Mouse (Mus musculus): ENCODE data around the gene Thnsl2. TPM values are rescaled to one million over a fixed set of nuclear protein-coding genes. Genes with fewer than 3 reads are reported as not detected.

Gene Thnsl2
- 1 to 10 TPM; 4.2 to 4.9 TPM for total RNA-seq (2021)

GRCm38 (mm10) chr6:71143894-71144455 lies at the start of gene Thnsl2:
Gene Thnsl2, minus strand, starts transcription at chr6:71144439.
- DNase-seq (ENCODE audit: low spot score), result peak; percentile 67
- intact Hi-C loops (cut with DNase I), result no loop called here

GRCm38 (mm10) chr6:71193151-71193740 lies 49.0 kb upstream of the Thnsl2 start:
- DNase-seq (ENCODE audit: low spot score), result no peak
- intact Hi-C loops (cut with DNase I), result no loop called here

- intact Hi-C loops (cut with DNase I), result no loop called here
- DNase-seq (ENCODE audit: low spot score), result no peak
These were observed 46.3 kb upstream of the Thnsl2 start for GRCm38 (mm10) chr6:71190501-71190900.

DNA sequence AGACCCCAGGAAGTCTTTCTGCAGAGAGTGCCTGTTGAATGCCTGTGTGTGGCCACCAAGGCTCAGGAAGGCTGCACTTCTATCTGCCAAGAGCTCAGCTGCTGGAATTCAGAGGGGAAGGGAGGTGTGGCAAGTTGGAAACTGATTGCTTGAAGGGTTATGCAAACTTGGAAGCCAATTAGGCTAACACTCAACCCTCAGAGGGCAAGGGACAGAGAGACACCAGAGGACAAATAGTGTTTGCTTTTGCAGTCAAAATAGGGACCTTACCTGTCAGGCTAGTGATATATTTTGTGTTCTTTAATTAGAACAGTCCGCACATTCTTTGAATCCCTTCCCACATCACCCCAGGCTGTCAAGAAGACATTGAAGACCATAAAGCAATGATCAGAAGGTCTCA lies 45.3 kb upstream of the Thnsl2 start:
- intact Hi-C loops (cut with DNase I), result no loop called here

DNA sequence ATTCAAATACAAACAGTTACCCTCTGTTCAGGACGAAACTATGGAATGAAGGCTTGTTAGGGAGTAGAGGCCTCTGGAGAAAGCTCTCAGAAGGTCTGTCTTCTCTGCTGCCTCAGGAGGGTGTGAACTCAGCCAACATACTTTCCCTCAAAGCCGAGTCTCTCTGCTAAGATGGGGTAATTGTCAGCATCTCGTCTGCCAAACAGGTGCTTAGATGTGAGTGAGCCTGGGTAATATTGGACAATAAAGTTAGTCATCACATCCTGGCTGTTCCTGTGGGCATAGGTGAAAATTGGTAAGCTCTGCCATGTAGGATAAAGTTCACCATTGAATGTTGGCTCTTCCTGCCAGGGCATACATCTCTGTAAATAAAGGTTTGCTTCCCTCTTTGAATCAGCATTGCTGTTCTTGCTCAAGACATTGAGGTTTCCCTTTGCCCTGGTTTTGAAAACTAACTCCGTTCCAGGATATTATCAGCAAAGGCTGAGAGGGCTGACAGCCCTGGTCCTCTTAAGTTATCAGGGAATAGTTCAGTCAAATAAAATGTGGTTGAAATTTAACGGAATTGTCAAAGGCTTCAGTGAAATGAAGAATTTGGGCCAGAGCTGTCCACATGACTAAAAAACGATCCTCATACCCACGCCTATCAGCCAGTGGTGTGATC lies 40.8 kb upstream of the Thnsl2 start:
- intact Hi-C loops (cut with DNase I), result no loop called here
- no peak for DNase-seq (ENCODE audit: low spot score)

More for the DNA sequence above, 45.3 kb upstream of the Thnsl2 start:
- no peak for DNase-seq (ENCODE audit: low spot score)

DNA sequence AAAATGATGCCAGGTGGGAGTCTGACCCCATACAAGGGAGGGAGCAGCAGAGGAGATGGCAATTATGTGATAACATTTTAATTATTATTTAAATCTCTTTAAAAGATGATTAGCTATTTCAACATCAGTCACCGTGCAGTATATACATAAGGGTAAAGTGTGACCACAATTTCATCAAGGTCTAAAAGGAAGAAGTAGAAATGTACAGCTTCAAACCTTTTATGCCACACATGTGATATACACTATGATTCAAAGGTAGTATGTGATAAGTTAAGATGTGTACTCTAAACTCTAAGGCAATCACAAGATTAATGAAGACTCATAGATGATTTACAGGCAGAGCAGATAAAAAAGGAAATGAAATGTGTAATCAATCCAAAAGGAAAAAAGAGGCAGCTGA lies 36.4 kb upstream of the Thnsl2 start:
- intact Hi-C loops (cut with DNase I), result no loop called here
- no peak for DNase-seq (ENCODE audit: low spot score)

DNA sequence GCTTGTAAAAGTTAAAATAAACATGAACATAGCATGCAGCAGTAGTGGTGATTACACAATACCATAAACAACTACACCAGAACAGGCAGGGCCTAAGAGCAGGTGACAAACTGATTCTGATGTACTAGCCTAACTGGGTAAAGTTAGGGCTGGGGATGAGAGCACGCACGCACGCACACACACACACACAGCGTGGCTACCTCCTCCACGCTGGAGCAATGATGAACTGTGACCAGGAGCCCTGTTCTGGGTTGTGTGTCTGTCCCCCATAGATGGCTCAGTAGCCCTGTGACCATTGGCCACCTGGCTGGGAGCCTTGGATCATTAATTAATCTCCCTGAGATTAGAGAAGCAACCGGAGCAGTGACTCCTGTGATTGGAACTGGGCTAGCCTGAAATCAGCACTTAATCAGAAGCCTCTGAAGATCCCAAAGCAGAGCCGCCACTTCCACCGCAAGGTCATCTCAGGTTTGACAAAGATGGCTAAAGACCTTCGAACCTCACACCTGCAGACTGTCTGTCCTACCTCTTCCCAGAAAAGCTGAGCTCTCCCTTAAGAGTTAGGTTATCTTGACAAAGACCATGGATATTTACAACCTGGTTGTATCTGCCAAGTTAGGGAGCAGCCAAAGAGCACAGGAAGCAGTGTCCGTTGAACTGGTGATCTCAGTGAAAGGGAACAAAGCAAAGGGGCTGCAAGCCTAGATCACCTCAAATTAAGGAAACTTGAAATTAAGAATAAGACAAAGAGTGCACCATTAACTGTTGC lies 28.8 kb upstream of the Thnsl2 start:
- no peak for DNase-seq (ENCODE audit: low spot score)
- intact Hi-C loops (cut with DNase I), result no loop called here

DNA sequence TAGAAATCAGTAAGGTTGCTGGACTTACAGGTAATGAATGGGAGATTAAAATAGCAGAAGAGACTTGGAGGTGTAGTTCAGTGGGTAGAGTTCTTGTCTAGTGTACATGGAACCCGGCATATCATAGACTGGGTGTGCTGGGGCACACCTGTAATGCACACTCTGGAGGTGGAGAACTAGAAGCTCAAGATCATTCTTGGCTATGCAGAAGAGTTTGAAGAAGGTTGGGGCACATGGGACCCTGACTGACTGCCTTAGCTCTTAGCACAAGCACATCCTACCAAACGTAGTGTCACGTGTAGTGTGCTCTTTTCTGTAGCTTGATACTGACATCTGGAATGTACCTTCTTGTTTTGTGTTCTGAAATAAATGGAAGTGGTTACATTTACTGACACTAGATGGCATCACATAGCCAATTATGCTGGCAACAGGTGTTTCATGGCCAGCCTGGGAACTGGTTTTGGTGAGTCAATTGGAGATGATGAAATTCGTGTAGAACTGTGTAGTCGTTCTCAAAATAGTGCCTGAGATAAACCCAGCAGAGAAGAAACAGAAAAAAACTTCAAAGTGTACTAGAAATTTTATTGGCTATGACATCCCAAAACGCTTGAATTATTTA lies 22.4 kb upstream of the Thnsl2 start:
- no peak for DNase-seq (ENCODE audit: low spot score)
- intact Hi-C loops (cut with DNase I), result loop anchor here (2.0 to 5.0 kb wide), 4 partner anchors 131 to 638 kb away; no protein-coding TSS in a partner anchor

GRCm38 (mm10) chr6:71164394-71164793 lies 20.2 kb upstream of the Thnsl2 start:
- intact Hi-C loops (cut with DNase I), result no loop called here
- DNase-seq (ENCODE audit: low spot score), result no peak

GRCm38 (mm10) chr6:71162269-71162668 lies 18.0 kb upstream of the Thnsl2 start:
- DNase-seq (ENCODE audit: low spot score), result no peak
- intact Hi-C loops (cut with DNase I), result no loop called here

DNA sequence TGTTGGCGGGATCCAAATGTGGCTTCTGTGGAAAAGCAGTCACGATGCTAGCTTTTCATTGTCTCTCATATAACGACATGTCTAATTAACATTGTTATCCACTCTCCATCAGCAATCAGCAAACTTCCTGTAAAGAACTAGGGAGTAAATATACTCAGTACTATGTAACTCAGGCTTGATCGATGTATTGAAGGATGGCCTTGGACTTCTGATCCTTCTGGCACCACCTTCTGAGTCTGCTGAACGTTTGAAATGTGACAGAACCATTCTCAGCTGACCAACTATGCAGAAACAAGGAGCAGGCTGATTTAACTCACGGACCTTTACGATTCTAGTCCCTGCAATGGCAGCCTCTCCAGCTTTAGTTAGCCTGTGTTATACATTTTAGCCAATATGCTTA lies 17.1 kb upstream of the Thnsl2 start:
- intact Hi-C loops (cut with DNase I), result no loop called here
- DNase-seq (ENCODE audit: low spot score), result no peak

- intact Hi-C loops (cut with DNase I), result no loop called here
- DNase-seq (ENCODE audit: low spot score), result no peak
These were observed 12.6 kb upstream of the Thnsl2 start for GRCm38 (mm10) chr6:71156674-71157326.

DNA sequence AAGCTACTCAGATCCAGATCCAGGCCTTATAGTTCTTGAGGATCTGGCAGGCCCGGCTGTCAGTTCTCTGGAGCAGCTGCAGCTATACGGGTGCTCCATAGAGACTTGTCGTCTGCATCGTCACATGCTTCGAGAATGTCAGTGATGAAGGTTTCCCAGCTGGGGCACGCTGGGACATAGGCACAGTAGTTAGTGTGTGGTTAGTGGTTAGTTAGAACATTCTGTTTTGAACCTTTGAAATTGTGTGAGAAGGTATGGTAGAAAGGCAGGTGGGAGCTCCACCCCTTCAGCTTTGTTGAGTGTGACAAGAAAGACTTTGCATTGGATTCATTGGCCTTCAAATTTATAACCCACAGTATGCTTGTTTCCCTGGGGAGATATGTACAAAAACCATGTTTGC lies 10.6 kb upstream of the Thnsl2 start:
- no peak for DNase-seq (ENCODE audit: low spot score)
- intact Hi-C loops (cut with DNase I), result loop anchor here (5.0 kb wide), 1 partner anchor 652 kb away; no protein-coding TSS in a partner anchor

- DNase-seq (ENCODE audit: low spot score), result no peak
- intact Hi-C loops (cut with DNase I), result loop anchor here (5.0 kb wide), 1 partner anchor 654 kb away; no protein-coding TSS in a partner anchor
These were observed 9.2 kb upstream of the Thnsl2 start for GRCm38 (mm10) chr6:71153486-71153885.

- DNase-seq (ENCODE audit: low spot score), result no peak
- intact Hi-C loops (cut with DNase I), result loop anchor here (5.0 kb wide), 1 partner anchor 656 kb away; no protein-coding TSS in a partner anchor
These were observed 6.9 kb upstream of the Thnsl2 start for GRCm38 (mm10) chr6:71151098-71151497.

GRCm38 (mm10) chr6:71149534-71149933 lies 5.3 kb upstream of the Thnsl2 start:
- no peak for DNase-seq (ENCODE audit: low spot score)
- intact Hi-C loops (cut with DNase I), result loop anchor here (5.0 kb wide), 1 partner anchor 248 kb away; no protein-coding TSS in a partner anchor

DNA sequence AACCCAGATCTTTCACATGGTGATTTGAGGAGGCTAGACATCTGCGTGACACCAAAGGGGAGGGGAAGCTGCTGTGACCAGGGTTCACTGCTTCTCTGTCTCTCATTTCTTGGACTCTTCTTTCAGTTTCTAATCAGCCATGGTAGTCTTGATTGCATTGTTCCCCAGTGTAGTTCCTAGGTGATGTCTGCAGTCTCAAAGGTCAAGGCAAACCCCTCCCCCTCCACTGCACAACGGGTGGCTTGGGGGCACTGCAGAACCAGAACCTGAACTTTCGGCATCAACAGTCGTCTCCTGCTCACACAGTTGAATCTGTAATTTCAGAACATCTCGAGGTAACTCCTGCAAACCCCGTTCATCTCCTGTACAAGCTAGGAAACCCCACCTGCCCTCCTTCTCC lies 4.1 kb upstream of the Thnsl2 start:
- intact Hi-C loops (cut with DNase I), result loop anchor here (5.0 kb wide), 1 partner anchor 249 kb away; no protein-coding TSS in a partner anchor
- no peak for DNase-seq (ENCODE audit: low spot score)

DNA sequence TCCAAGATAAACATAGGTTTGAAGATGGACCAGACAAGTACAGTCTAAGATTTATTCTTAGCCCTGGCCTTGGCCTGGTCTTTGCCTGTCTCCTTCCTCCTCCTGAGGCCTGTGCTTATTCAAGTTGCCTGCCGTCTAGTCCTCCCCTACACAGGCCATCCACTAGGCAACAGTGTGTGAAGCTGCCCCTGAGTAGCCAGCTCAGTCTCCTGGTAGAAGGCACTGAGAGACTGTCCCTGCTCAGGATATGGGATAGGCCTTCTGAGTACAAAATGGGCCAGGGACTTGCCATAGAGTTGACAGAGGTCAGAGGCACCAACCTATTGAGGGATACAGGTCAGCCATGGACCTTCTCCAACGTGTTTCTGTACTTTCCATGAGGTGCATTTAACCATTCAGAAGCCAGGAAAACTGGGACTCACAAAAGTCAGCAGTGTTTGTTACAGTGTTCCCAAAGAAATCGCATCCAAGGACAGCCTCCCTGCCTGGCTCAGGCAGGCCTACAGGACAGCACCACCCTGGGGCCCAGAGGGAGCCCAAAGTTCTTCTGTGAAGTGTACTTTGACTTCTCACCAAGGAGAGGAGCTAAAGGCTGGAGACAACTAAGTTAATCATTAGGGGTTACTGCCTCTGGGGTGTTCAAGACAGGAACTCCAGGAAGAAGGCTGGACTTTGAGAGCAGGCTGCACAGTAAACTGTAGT lies 1.2 kb upstream of the Thnsl2 start:
- no peak for DNase-seq (ENCODE audit: low spot score)
- intact Hi-C loops (cut with DNase I), result loop anchor here (5.0 kb wide), 1 partner anchor 252 kb away; no protein-coding TSS in a partner anchor

Measured in heart, postnatal 25 days (tissue).